Mouse (Mus musculus): ENCODE measurements at regions not wholly inside any gene's neighbourhood (a gene's known extent, or its start where the extent isn't known, plus 50 kb on each side); places are given as distances from the start of the nearest gene placed in this dataset.

GRCm38 (mm10) chr3:133750606-133751005, 205.7 kb upstream of the Tet2 start:
- Histone ChIP-seq H3K4me1 (replicated peaks; ENCODE audit: low read depth, low read length) (peaks cover 6% of the 10 kb centered on the region), H3K36me3 (ENCODE audit: insufficient read depth, low read length) (no peaks in the 10 kb centered on the region), H3K27me3 (ENCODE audit: insufficient read depth, low read length) (no peaks in the 10 kb centered on the region), H3K4me3 (replicated peaks; ENCODE audit: low read length) (no peak overlapping the region), H3K9me3 (ENCODE audit: low read length) (no peaks in the 10 kb centered on the region)
- no peak for TF ChIP-seq POU5F1 (IDR thresholded peaks at IDR 0.05; ENCODE audit: borderline replicate concordance, low read length)
- TF ChIP-seq CTCF (conservative IDR thresholded peaks at IDR 0.05; ENCODE audit: low read length): no peak

- H3K27me3 ChIP-seq (ENCODE audit: insufficient read depth, low read length): no peaks in the 10 kb centered on the region
- TF ChIP-seq NANOG (IDR thresholded peaks at IDR 0.05; ENCODE audit: borderline replicate concordance, low read length) (no peak), POU5F1 (IDR thresholded peaks at IDR 0.05; ENCODE audit: borderline replicate concordance, low read length) (no peak)
- no peaks in the 10 kb centered on the region for H3K9me3 ChIP-seq (ENCODE audit: low read length)
- H3K36me3 ChIP-seq (ENCODE audit: insufficient read depth, low read length): no peaks in the 10 kb centered on the region
- H3K4me3 ChIP-seq (replicated peaks; ENCODE audit: low read length): no peak overlapping the region
- H3K4me1 ChIP-seq (replicated peaks; ENCODE audit: low read depth, low read length): peaks cover 6% of the 10 kb centered on the region
Measured at GRCm38 (mm10) chr3:133751011-133751410, 206.1 kb upstream of the Tet2 start.

GRCm38 (mm10) chr3:133751565-133751964, 206.6 kb upstream of the Tet2 start:
- H3K27me3 ChIP-seq (ENCODE audit: insufficient read depth, low read length): no peaks in the 10 kb centered on the region
- TF ChIP-seq NANOG (IDR thresholded peaks at IDR 0.05; ENCODE audit: borderline replicate concordance, low read length): no peak
- no peak for TF ChIP-seq POU5F1 (IDR thresholded peaks at IDR 0.05; ENCODE audit: borderline replicate concordance, low read length)
- TF ChIP-seq CTCF (conservative IDR thresholded peaks at IDR 0.05; ENCODE audit: low read length): no peak

DNA sequence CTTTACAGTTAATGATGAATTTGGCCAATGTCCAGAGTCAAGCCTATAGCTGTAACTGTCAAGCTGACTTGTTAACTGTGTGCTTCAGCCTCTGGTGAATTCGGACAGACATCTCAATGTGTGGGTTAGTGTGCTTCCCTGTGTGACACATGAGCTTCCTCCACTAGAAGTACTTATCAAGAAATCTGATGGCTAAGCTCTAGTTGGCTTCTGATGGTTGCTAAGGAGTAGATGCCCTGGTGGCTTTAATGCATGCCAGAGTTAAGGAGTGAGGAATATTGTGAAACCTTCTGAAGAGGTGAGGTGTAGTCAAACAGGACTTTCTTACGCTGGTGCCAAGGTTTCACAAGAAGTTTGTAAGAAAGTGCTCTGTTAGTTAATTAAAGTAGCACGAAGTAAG, 208.1 kb upstream of the Tet2 start:
- no peaks in the 10 kb centered on the region for H3K36me3 ChIP-seq (ENCODE audit: insufficient read depth, low read length)
- no peaks in the 10 kb centered on the region for H3K9me3 ChIP-seq (ENCODE audit: low read length)
- H3K4me1 ChIP-seq (replicated peaks; ENCODE audit: low read depth, low read length): peaks cover 6% of the 10 kb centered on the region
- H3K27me3 ChIP-seq (ENCODE audit: insufficient read depth, low read length): no peaks in the 10 kb centered on the region
- no peak overlapping the region for H3K4me3 ChIP-seq (replicated peaks; ENCODE audit: low read length)
- TF ChIP-seq POU5F1 (IDR thresholded peaks at IDR 0.05; ENCODE audit: borderline replicate concordance, low read length) (no peak), NANOG (IDR thresholded peaks at IDR 0.05; ENCODE audit: borderline replicate concordance, low read length) (no peak), CTCF (conservative IDR thresholded peaks at IDR 0.05; ENCODE audit: low read length) (no peak)

More at GRCm38 (mm10) chr3:133751565-133751964, 206.6 kb upstream of the Tet2 start:
- no peaks in the 10 kb centered on the region for H3K9me3 ChIP-seq (ENCODE audit: low read length)
- H3K4me3 ChIP-seq (replicated peaks; ENCODE audit: low read length): no peak overlapping the region
- peaks cover 6% of the 10 kb centered on the region for H3K4me1 ChIP-seq (replicated peaks; ENCODE audit: low read depth, low read length)
- no peaks in the 10 kb centered on the region for H3K36me3 ChIP-seq (ENCODE audit: insufficient read depth, low read length)

DNA sequence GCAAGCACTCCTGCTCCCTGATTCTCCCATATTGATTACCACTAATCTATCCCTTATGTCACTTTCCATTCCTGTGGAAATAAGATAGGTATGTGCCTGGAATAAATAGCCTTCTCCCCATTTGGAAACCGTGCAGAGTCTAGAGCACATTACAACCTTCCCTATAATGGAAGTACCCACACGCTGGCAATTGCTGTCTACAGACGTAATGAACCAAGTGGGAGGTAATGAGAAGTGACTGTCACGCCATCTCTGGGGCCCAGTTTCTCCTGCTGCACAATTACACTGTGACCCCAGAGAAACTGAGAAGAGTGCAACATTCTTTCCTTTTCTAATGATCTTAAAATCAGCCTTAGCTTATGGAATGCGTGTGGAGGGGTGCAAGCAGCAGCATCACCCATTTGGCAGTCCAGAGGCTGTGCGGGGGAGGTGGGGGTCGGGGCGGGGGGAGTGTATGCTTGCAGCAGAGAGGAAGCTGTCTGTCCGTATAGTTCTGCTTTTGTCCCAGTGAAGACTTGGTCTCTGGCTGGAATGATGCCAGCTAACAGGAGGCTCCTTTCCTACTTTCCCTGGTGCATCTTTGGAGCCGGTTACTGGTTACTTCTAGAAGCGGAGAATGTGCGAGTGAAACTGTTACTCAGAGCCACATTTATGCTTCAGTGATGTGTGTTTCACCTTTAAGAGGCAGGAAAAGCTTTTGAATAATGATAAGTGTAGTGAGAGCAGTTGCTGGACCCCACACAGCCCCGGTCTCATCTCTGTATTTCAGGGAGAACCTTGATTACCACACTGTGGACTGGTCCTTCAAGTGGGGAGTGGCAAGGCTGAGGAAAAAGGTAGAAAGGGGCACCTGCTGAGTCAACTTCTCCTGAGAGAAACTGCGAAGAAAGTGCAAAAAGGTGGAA, 209.3 kb upstream of the Tet2 start:
- TF ChIP-seq NANOG (IDR thresholded peaks at IDR 0.05; ENCODE audit: borderline replicate concordance, low read length) (no peak), CTCF (conservative IDR thresholded peaks at IDR 0.05; ENCODE audit: low read length) (no peak), POU5F1 (IDR thresholded peaks at IDR 0.05; ENCODE audit: borderline replicate concordance, low read length) (no peak)
- H3K27me3 ChIP-seq (ENCODE audit: insufficient read depth, low read length): no peaks in the 10 kb centered on the region
- no peaks in the 10 kb centered on the region for H3K9me3 ChIP-seq (ENCODE audit: low read length)
- no peaks in the 10 kb centered on the region for H3K36me3 ChIP-seq (ENCODE audit: insufficient read depth, low read length)
- peaks cover 6% of the 10 kb centered on the region for H3K4me1 ChIP-seq (replicated peaks; ENCODE audit: low read depth, low read length)
- no peak overlapping the region for H3K4me3 ChIP-seq (replicated peaks; ENCODE audit: low read length)

- Histone ChIP-seq H3K27me3 (ENCODE audit: insufficient read depth, low read length) (no peaks in the 10 kb centered on the region), H3K4me1 (replicated peaks; ENCODE audit: low read depth, low read length) (peaks cover 6% of the 10 kb centered on the region), H3K36me3 (ENCODE audit: insufficient read depth, low read length) (no peaks in the 10 kb centered on the region), H3K9me3 (ENCODE audit: low read length) (no peaks in the 10 kb centered on the region), H3K4me3 (replicated peaks; ENCODE audit: low read length) (no peak overlapping the region)
- TF ChIP-seq NANOG (IDR thresholded peaks at IDR 0.05; ENCODE audit: borderline replicate concordance, low read length): no peak
- no peak for TF ChIP-seq CTCF (conservative IDR thresholded peaks at IDR 0.05; ENCODE audit: low read length)
- TF ChIP-seq POU5F1 (IDR thresholded peaks at IDR 0.05; ENCODE audit: borderline replicate concordance, low read length): no peak
Measured at GRCm38 (mm10) chr3:133754911-133755259, 209.9 kb upstream of the Tet2 start.

GRCm38 (mm10) chr3:133757756-133758420, 212.9 kb upstream of the Tet2 start:
- Histone ChIP-seq H3K4me3 (replicated peaks; ENCODE audit: low read length) (no peak overlapping the region), H3K27me3 (ENCODE audit: insufficient read depth, low read length) (no peaks in the 10 kb centered on the region), H3K4me1 (replicated peaks; ENCODE audit: low read depth, low read length) (peaks cover 6% of the 10 kb centered on the region), H3K9me3 (ENCODE audit: low read length) (no peaks in the 10 kb centered on the region), H3K36me3 (ENCODE audit: insufficient read depth, low read length) (no peaks in the 10 kb centered on the region)
- TF ChIP-seq CTCF (conservative IDR thresholded peaks at IDR 0.05; ENCODE audit: low read length) (no peak), NANOG (IDR thresholded peaks at IDR 0.05; ENCODE audit: borderline replicate concordance, low read length) (no peak), POU5F1 (IDR thresholded peaks at IDR 0.05; ENCODE audit: borderline replicate concordance, low read length) (no peak)

DNA sequence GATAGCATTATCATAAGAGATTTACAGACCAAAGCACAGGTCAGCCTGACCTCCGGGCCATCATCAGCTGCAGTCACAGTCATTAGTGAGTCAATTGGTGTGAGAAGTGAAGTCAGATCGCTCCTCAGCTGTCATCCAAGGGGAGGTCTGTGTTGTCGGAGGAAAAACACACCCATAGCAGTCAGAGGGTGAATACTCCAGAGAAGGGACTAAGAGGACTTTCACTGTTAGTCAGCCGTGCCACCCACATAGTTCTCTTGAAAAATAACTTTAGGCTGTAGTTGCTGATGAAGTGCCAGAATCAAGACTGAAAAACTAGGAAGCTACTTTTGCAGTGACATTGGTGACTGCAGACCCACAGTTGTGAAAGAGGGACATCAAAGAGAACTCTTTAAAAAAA, 213.5 kb upstream of the Tet2 start:
- TF ChIP-seq CTCF (conservative IDR thresholded peaks at IDR 0.05; ENCODE audit: low read length) (no peak), POU5F1 (IDR thresholded peaks at IDR 0.05; ENCODE audit: borderline replicate concordance, low read length) (no peak), NANOG (IDR thresholded peaks at IDR 0.05; ENCODE audit: borderline replicate concordance, low read length) (no peak)
- Histone ChIP-seq H3K9me3 (ENCODE audit: low read length) (no peaks in the 10 kb centered on the region), H3K4me3 (replicated peaks; ENCODE audit: low read length) (no peak overlapping the region), H3K27me3 (ENCODE audit: insufficient read depth, low read length) (no peaks in the 10 kb centered on the region), H3K36me3 (ENCODE audit: insufficient read depth, low read length) (no peaks in the 10 kb centered on the region), H3K4me1 (replicated peaks; ENCODE audit: low read depth, low read length) (peaks cover 6% of the 10 kb centered on the region)

All from E14TG2a.4 (cell line).